Mouse (Mus musculus): Measurements from ENCODE around the gene Cenpm.

DNA sequence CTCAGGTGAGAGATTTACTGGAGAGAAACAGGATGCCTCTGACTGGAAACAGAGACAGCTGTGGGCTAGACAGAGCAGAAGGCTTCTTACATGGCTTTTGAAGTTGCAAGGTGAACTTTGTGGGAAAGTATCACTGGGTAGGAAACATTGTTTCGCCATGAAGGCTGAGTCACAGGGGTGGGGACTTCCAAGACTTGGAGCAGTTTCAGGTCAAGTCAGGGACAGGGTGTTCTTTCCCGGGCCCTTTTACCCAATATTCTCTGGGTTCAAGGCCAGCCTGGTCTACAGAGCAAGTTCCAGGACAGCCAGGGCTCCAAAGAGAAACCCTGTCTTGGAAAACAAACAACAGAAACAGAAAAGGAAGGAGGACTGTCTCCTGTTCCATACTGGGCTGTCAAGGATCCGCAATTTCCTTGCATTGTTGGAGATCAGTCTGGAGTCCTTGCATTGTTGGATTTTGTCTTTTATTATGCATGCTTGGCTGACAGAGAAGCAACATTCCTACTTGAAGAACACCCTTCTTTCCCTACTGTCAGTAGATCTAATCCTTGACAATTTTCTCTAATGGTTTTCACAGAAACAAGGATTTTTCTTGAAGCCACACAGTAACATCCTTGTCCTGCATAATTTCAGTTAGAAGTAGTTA lies 2.7 kb upstream of the Cenpm start:
- TF ChIP-seq CTCF (IDR thresholded peaks at IDR 0.05; ENCODE audit: borderline replicate concordance, insufficient read depth, low read length) (no peak), POLR2A (IDR thresholded peaks at IDR 0.05; ENCODE audit: low read depth, low read length) (no peak)

All from embryonic fibroblast, embryonic 13.5 days (primary cell).